Mouse (Mus musculus) kidney, adult 2 months (tissue): ENCODE results near the gene Pomp. TPM values are rescaled to one million over a fixed set of nuclear protein-coding genes. Genes with fewer than 3 reads are reported as not detected.

Experiments
- DNase-seq: peaks from one replicate; pipeline ENCODE4 v3.0.0; 2021
- H3K27ac ChIP-seq: fragments of 200-500 bp; 2 replicates; pipeline ENCODE4 v1.5.1; 2012; ENCODE audit warnings: low read depth, low read length, control low read depth, inconsistent platforms; ENCODE audit not compliant: insufficient read depth
- H3K27me3 ChIP-seq: fragments of 200-500 bp; replicated peaks from 2 replicates; pipeline ENCODE4 v1.6.1; 2012; ENCODE audit warnings: mild to moderate bottlenecking, moderate library complexity, low read length, inconsistent platforms; ENCODE audit not compliant: control insufficient read depth, insufficient read depth
- H3K36me3 ChIP-seq: fragments of 200-500 bp; 2 replicates; pipeline ENCODE4 v1.6.1; 2012; ENCODE audit warnings: mild to moderate bottlenecking, moderate library complexity, low read length, inconsistent platforms; ENCODE audit not compliant: control insufficient read depth, insufficient read depth
- H3K4me1 ChIP-seq: fragments of 200-500 bp; 2 replicates; pipeline ENCODE4 v1.6.1; 2011; ENCODE audit warnings: low read length; ENCODE audit not compliant: control insufficient read depth, insufficient read depth
- H3K4me3 ChIP-seq: fragments of 200-500 bp; 2 replicates; pipeline ENCODE4 v1.5.1; 2011; ENCODE audit warnings: mild to moderate bottlenecking, low read depth, low read length, control low read depth; ENCODE audit not compliant: insufficient read depth
- CTCF ChIP-seq: fragments of 200-500 bp; conservative IDR thresholded peaks from 2 replicates; pipeline ENCODE4 v1.5.1; 2011; ENCODE audit warnings: low read depth, mild to moderate bottlenecking, control low read depth, low read length, moderate library complexity, mixed read lengths; ENCODE audit not compliant: insufficient read depth, insufficient read length
- POLR2A ChIP-seq: fragments of 200-500 bp; IDR thresholded peaks from one replicate; pipeline ENCODE4 v1.6.1; 2011; ENCODE audit warnings: low read depth, low read length, control low read depth
- WGBS: fragments of 180-500 bp; shearing (Covaris S2); methylation state at CpG from one replicate; pipeline ENCODE4 v1.1.7; 2018; 5-methylcytosine and 5-hydroxymethylcytosine counted together
- polyA plus RNA-seq: library from polyadenylated mRNA; depleted of rRNA; stranded (reverse); fragments of >200 nt; gene quantifications from 2 replicates; pipeline ENCODE4 v1.2.3, GENCODE M21; 2012

Gene Pomp
- polyA plus RNA-seq, 1 experiment, result 109 TPM

DNA sequence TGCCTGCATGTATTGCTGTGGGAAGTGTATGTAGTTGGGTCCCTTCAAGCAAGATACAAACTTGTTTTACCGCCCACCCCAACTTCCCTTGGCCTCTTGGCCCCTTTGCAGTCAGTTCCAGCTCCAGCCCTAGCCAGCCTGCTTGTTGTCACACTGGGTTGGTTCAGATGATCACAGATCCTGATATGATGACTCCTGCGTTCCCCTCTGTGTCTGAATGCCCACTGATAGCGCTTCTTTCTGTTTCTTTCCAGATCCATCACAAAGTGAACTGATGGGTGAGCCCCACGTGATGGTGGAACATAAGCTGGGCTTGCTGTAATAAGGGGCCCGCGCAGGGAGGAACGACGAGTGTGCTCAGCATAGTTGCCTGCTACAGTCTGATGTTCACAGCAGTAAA, 14.9 kb downstream of the Pomp start:
- no peak overlapping the region for H3K4me3 ChIP-seq
- H3K27me3 ChIP-seq, result no peaks in the 10 kb centered on the region
- H3K4me1 ChIP-seq, result no peaks in the 10 kb centered on the region
- 91% methylated on average over 8 of the region's 8 CpGs for WGBS
- no peak for TF ChIP-seq POLR2A
- TF ChIP-seq CTCF, result no peak
- H3K36me3 ChIP-seq, result no peaks in the 10 kb centered on the region; the same call in 1 of the 2 replicates
- DNase-seq, result no peak
- H3K27ac ChIP-seq, result no peak overlapping the region

GRCm38 (mm10) chr5:147877520-147877919, 17.3 kb downstream of the Pomp start:
- Histone ChIP-seq H3K27ac (no peak overlapping the region), H3K36me3 (no peaks in the 10 kb centered on the region; the same call in 1 of the 2 replicates), H3K27me3 (no peaks in the 10 kb centered on the region), H3K4me3 (no peak overlapping the region), H3K4me1 (no peaks in the 10 kb centered on the region)
- no peak for TF ChIP-seq POLR2A
- peak; percentile 54 for TF ChIP-seq CTCF
- peak; percentile 19 for DNase-seq
- WGBS, result 87% methylated on average over 6 of the region's 6 CpGs

- WGBS, result 92% methylated on average over 17 of the region's 17 CpGs
Measured at GRCm38 (mm10) chr5:147879971-147880682, 19.9 kb downstream of the Pomp start.

GRCm38 (mm10) chr5:147883581-147883980, 23.3 kb downstream of the Pomp start:
- TF ChIP-seq CTCF, result no peak
- TF ChIP-seq POLR2A, result no peak
- no peaks in the 10 kb centered on the region for H3K27me3 ChIP-seq
- H3K4me3 ChIP-seq, result no peak overlapping the region
- no peaks in the 10 kb centered on the region; the same call in 1 of the 2 replicates for H3K36me3 ChIP-seq
- no peaks in the 10 kb centered on the region for H3K4me1 ChIP-seq
- DNase-seq, result no peak
- H3K27ac ChIP-seq, result no peak overlapping the region
- 68% methylated on average over 6 of the region's 6 CpGs for WGBS

More at GRCm38 (mm10) chr5:147879971-147880682, 19.9 kb downstream of the Pomp start:
- Histone ChIP-seq H3K36me3 (no peaks in the 10 kb centered on the region; the same call in 1 of the 2 replicates), H3K4me3 (no peak overlapping the region), H3K27ac (no peak overlapping the region), H3K4me1 (no peaks in the 10 kb centered on the region), H3K27me3 (no peaks in the 10 kb centered on the region)
- TF ChIP-seq POLR2A (no peak), CTCF (no peak)
- no peak for DNase-seq

- no peak for TF ChIP-seq POLR2A
- TF ChIP-seq CTCF, result no peak
- WGBS, result 82% methylated on average over 9 of the region's 12 CpGs
- no peak overlapping the region for H3K27ac ChIP-seq
- peaks cover 3% of the 10 kb centered on the region; the same call in 1 of the 2 replicates for H3K4me1 ChIP-seq
- no peaks in the 10 kb centered on the region; the same call in 1 of the 2 replicates for H3K36me3 ChIP-seq
- H3K27me3 ChIP-seq, result no peaks in the 10 kb centered on the region
- no peak overlapping the region for H3K4me3 ChIP-seq
- DNase-seq, result no peak
Measured at GRCm38 (mm10) chr5:147888313-147889297, 28.3 kb downstream of the Pomp start.

DNA sequence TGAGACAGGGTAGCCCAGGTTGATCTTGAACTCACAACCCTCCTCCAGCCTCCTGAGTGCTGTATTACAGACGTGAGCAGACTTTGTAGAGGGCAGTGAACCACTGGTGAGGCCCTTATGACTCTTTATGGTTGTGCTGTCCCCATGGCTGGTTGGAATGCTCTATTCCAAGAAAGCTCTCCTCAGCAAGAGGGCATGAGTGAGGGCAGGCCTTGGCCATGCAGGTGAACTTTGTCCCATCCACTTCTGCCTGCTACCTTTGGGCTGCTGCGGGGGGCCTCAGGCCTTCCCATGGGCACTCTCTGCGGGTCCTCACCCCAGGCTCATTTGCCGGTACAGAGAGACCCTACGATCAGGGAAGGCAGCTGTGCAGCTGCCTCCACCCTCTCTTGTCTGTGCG, 32.5 kb downstream of the Pomp start:
- Histone ChIP-seq H3K4me3 (no peak overlapping the region), H3K27ac (no peak overlapping the region), H3K36me3 (no peaks in the 10 kb centered on the region), H3K27me3 (no peaks in the 10 kb centered on the region), H3K4me1 (peaks cover 6% of the 10 kb centered on the region; the same call in 1 of the 2 replicates)
- peak; percentile 67 for DNase-seq
- WGBS, result 56% methylated on average over 6 of the region's 6 CpGs
- no peak for TF ChIP-seq CTCF
- TF ChIP-seq POLR2A, result no peak

DNA sequence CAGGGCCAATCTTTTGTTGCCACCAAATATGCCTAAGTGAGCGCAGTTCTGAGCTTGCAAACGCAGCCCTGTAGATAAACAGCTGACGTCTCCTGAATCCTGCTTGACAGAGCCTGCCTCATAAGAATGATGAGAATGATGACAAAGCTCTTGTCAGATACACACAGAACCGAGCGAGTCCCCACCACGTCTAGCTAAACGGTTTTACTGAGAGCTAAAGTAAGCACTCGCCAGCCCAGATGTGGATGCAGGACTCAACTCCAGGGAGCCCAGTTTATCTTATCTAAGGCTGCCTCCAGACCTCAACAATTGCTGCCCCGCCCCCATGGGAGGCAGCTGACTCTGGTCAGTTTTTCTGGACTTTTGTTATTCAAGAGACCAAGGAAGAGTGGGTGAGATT, 32.9 kb downstream of the Pomp start:
- WGBS, result 54% methylated on average over 9 of the region's 9 CpGs
- Histone ChIP-seq H3K27ac (0 out of 2 replicates have a peak overlapping the region, but pooled peaks have one; percentile 1), H3K4me1 (peaks cover 6% of the 10 kb centered on the region; the same call in 1 of the 2 replicates), H3K4me3 (no peak overlapping the region), H3K36me3 (no peaks in the 10 kb centered on the region), H3K27me3 (no peaks in the 10 kb centered on the region)
- peak; percentile 7 for DNase-seq
- TF ChIP-seq POLR2A (no peak), CTCF (no peak)
